In the genomic region with DNA sequence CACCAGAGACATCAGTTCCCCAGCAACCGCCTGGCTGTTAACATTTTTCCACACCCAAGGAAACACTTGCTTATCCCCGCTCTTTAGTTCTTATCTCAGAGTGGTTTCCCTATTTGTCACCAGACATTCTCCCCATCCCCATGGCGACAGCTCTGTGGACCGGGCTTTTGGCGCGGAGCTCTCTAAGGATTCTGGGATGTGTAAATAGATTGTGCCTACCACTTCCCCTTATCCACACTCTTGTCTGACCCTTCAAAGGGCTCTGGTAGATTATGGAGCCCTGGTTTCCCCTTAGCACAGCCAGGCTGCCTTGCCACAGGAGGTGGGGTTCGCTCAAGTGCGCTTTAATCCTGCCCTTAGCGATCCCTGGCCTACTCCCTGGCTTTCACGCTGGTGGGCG, we compare ENCODE assay signal across 18 mouse cellular contexts. TPM values are rescaled to one million over a fixed set of nuclear protein-coding genes. Genes with fewer than 3 reads are reported as not detected.
DNase-seq lines count a peak whose midpoint lies in the region; ATAC-seq and TF ChIP-seq lines count a peak whose summit lies in the region.
"Had no signal": no experiment of that assay in that cellular context is flagged by ENCODE, and none has a peak within 500 bp of the region (broad histone marks: within the 10 kb centered on the region; RNA-seq: fewer than 3 reads in every experiment).

No protein-coding gene starts in this region.

- no peak for TF ChIP-seq POLR2A in ES-Bruce4 (IDR thresholded peaks at IDR 0.05; ENCODE audit: insufficient read depth, low read length)

- peak overlapping the region; percentile 46 for H3K4me3 ChIP-seq in heart, embryonic 10.5 days
- no peak overlapping the region for H3K4me3 ChIP-seq in hindbrain, embryonic 11.5 days (ENCODE audit: low read depth, low read length)
- H3K4me3 ChIP-seq in hindbrain, embryonic 16.5 days (ENCODE audit: low read length) = no peak overlapping the region
- peak overlapping the region; percentile 5; the same call in 1 of the 2 replicates for H3K4me3 ChIP-seq in ES-Bruce4 (ENCODE audit: low read depth, low read length)
- no peak overlapping the region for H3K4me3 ChIP-seq in kidney, embryonic 16.5 days (ENCODE audit: low read length)
- H3K4me3 ChIP-seq: embryonic facial prominence, embryonic 13.5 days; limb, embryonic 12.5 days; neural tube, embryonic 15.5 days had no signal

- H3K36me3 ChIP-seq in heart, embryonic 10.5 days = peaks cover 18% of the 10 kb centered on the region
- no peaks in the 10 kb centered on the region for H3K36me3 ChIP-seq in hindbrain, embryonic 11.5 days (ENCODE audit: control insufficient read depth, insufficient read depth, low read length)
- H3K36me3 ChIP-seq in hindbrain, embryonic 16.5 days (ENCODE audit: control insufficient read depth, insufficient read depth, low read length) = no peaks in the 10 kb centered on the region
- H3K36me3 ChIP-seq in ES-Bruce4 (ENCODE audit: control insufficient read depth, insufficient read depth, low read length, poor library complexity, severe bottlenecking) = no peaks in the 10 kb centered on the region
- H3K36me3 ChIP-seq in kidney, embryonic 16.5 days (ENCODE audit: insufficient read depth, low read length) = peaks cover 11% of the 10 kb centered on the region; the same call in 1 of the 2 replicates
- H3K36me3 ChIP-seq: embryonic facial prominence, embryonic 13.5 days; neural tube, embryonic 15.5 days had no signal

- peak; percentile 86 for DNase-seq in heart, embryonic 10.5 days (ENCODE audit: low spot score)
- DNase-seq in heart, adult 9 months (ENCODE audit: low spot score in 2 of 2) = no peak
- peak; percentile 24 for DNase-seq in hindbrain, embryonic 11.5 days (ENCODE audit: low spot score)
- peak; percentile 49 for DNase-seq in lung, postnatal 25 days (ENCODE audit: low spot score)
- no peak for DNase-seq in T-cell, adult 2 months (ENCODE audit: low spot score)
- DNase-seq: cerebellum, postnatal 36 days; kidney, adult 11 months; kidney, postnatal 36 days; layer of hippocampus, postnatal 36 days; liver, postnatal 0 days; retina, postnatal 1 day had no signal

- no peak for TF ChIP-seq CTCF in ES-Bruce4 (IDR thresholded peaks at IDR 0.05; ENCODE audit: low read depth, low read length)

- no peak for TF ChIP-seq EP300 in ES-Bruce4 (IDR thresholded peaks at IDR 0.05; ENCODE audit: insufficient read depth, low read depth, low read length)

- H3K27ac ChIP-seq in heart, embryonic 10.5 days = peak overlapping the region; percentile 70
- no peak overlapping the region for H3K27ac ChIP-seq in hindbrain, embryonic 11.5 days (ENCODE audit: low read depth, low read length)
- H3K27ac ChIP-seq in hindbrain, embryonic 16.5 days (ENCODE audit: low read depth, low read length) = no peak overlapping the region
- H3K27ac ChIP-seq in ES-Bruce4 (ENCODE audit: insufficient read depth, low read length) = no peak overlapping the region
- no peak overlapping the region for H3K27ac ChIP-seq in kidney, embryonic 16.5 days (ENCODE audit: low read length)
- H3K27ac ChIP-seq: embryonic facial prominence, embryonic 13.5 days; limb, embryonic 12.5 days; neural tube, embryonic 15.5 days had no signal

- ATAC-seq in hindbrain, embryonic 11.5 days (ENCODE audit: low FRiP score) = no peak
- ATAC-seq in hindbrain, embryonic 16.5 days = no peak
- ATAC-seq in kidney, embryonic 16.5 days (ENCODE audit: low FRiP score, low TSS enrichment) = no peak
- ATAC-seq: forebrain, embryonic 14.5 days; liver, postnatal 0 days had no signal

- no peak overlapping the region for H3K4me2 ChIP-seq in hindbrain, embryonic 11.5 days (replicated peaks; ENCODE audit: low read depth, low read length)
- no peak overlapping the region for H3K4me2 ChIP-seq in hindbrain, embryonic 16.5 days (ENCODE audit: low read length)
- no peak overlapping the region for H3K4me2 ChIP-seq in kidney, embryonic 16.5 days (replicated peaks; ENCODE audit: low read depth, low read length)
- H3K4me2 ChIP-seq: embryonic facial prominence, embryonic 13.5 days; limb, embryonic 12.5 days; neural tube, embryonic 15.5 days had no signal

- H3K9me3 ChIP-seq in heart, embryonic 10.5 days = no peaks in the 10 kb centered on the region
- no peaks in the 10 kb centered on the region for H3K9me3 ChIP-seq in hindbrain, embryonic 11.5 days (ENCODE audit: control insufficient read depth, low read length)
- no peaks in the 10 kb centered on the region for H3K9me3 ChIP-seq in hindbrain, embryonic 16.5 days (ENCODE audit: control insufficient read depth, low read length)
- H3K9me3 ChIP-seq in ES-Bruce4 (replicated peaks; ENCODE audit: control insufficient read depth, insufficient read depth, low read length, poor library complexity, severe bottlenecking) = no peaks in the 10 kb centered on the region
- no peaks in the 10 kb centered on the region for H3K9me3 ChIP-seq in kidney, embryonic 16.5 days (ENCODE audit: low read length)
- H3K9me3 ChIP-seq: embryonic facial prominence, embryonic 13.5 days; limb, embryonic 12.5 days; neural tube, embryonic 15.5 days had no signal

- peaks cover 30% of the 10 kb centered on the region for H3K4me1 ChIP-seq in heart, embryonic 10.5 days
- no peaks in the 10 kb centered on the region for H3K4me1 ChIP-seq in hindbrain, embryonic 11.5 days (replicated peaks; ENCODE audit: control insufficient read depth, insufficient read depth, low read length)
- H3K4me1 ChIP-seq in hindbrain, embryonic 16.5 days (ENCODE audit: control insufficient read depth, insufficient read depth, low read depth, low read length) = peaks cover 5% of the 10 kb centered on the region; the same call in 1 of the 2 replicates
- no peaks in the 10 kb centered on the region for H3K4me1 ChIP-seq in ES-Bruce4 (ENCODE audit: control insufficient read depth, insufficient read depth, low read length)
- peaks cover 14% of the 10 kb centered on the region for H3K4me1 ChIP-seq in kidney, embryonic 16.5 days (ENCODE audit: insufficient read depth, low read length)
- H3K4me1 ChIP-seq: limb, embryonic 12.5 days; neural tube, embryonic 15.5 days had no signal

- H3K27me3 ChIP-seq in heart, embryonic 10.5 days (ENCODE audit: insufficient read depth, poor library complexity, severe bottlenecking) = 0 out of 2 replicates have a peak, but pooled peaks cover 4% of the 10 kb centered on the region
- H3K27me3 ChIP-seq in hindbrain, embryonic 11.5 days (ENCODE audit: control insufficient read depth, insufficient read depth, low read length) = no peaks in the 10 kb centered on the region
- no peaks in the 10 kb centered on the region for H3K27me3 ChIP-seq in hindbrain, embryonic 16.5 days (replicated peaks; ENCODE audit: control insufficient read depth, insufficient read depth, low read length)
- H3K27me3 ChIP-seq in ES-Bruce4 (ENCODE audit: control insufficient read depth, insufficient read depth, low read length, poor library complexity, severe bottlenecking) = no peaks in the 10 kb centered on the region
- no peaks in the 10 kb centered on the region for H3K27me3 ChIP-seq in kidney, embryonic 16.5 days (ENCODE audit: insufficient read depth, low read length)
- H3K27me3 ChIP-seq: neural tube, embryonic 15.5 days had no signal

- no peak overlapping the region for H3K9ac ChIP-seq in hindbrain, embryonic 11.5 days (ENCODE audit: low read depth, low read length)
- H3K9ac ChIP-seq in hindbrain, embryonic 16.5 days (ENCODE audit: low read depth, low read length) = no peak overlapping the region
- peak overlapping the region; percentile 7 for H3K9ac ChIP-seq in ES-Bruce4 (ENCODE audit: low read depth, poor library complexity, severe bottlenecking)
- no peak overlapping the region for H3K9ac ChIP-seq in kidney, embryonic 16.5 days (replicated peaks; ENCODE audit: low read length)
- H3K9ac ChIP-seq: embryonic facial prominence, embryonic 13.5 days; limb, embryonic 12.5 days; liver, postnatal 0 days; neural tube, embryonic 15.5 days had no signal

- WGBS in heart, embryonic 10.5 days = 18% methylated on average over 11 of the region's 11 CpGs
- 56% methylated on average over 11 of the region's 11 CpGs for WGBS in hindbrain, embryonic 11.5 days
- 54% methylated on average over 11 of the region's 11 CpGs for WGBS in hindbrain, embryonic 16.5 days
- 67% methylated on average over 11 of the region's 11 CpGs for WGBS in kidney, embryonic 16.5 days

RNA-seq across cellular contexts. Expression of a gene that starts 16.3 kb away (rescaled TPM):
- polyA plus RNA-seq in heart, embryonic 10.5 days (2016; fragmentation: Nextera tagmentation; extraction: Ambion mirVana) = 13.8 and 27.4 TPM in 2 replicates
- 9.6 and 10.8 TPM in 2 replicates for polyA plus RNA-seq in hindbrain, embryonic 11.5 days (2014; fragmentation: Nextera tagmentation; extraction: Ambion mirVana)
- polyA plus RNA-seq in hindbrain, embryonic 16.5 days (2015; fragmentation: Nextera tagmentation; extraction: Ambion mirVana) = 5.0 and 5.1 TPM in 2 replicates
- 9.7 and 12.3 TPM in 2 replicates for polyA plus RNA-seq in ES-Bruce4 (2011; ENCODE audit: insufficient read depth, insufficient read length, low read depth, missing spikeins)
- 29.9 and 31.6 TPM in 2 replicates for polyA plus RNA-seq in kidney, embryonic 16.5 days (2015; fragmentation: Nextera tagmentation; extraction: Ambion mirVana)

Comparison
In these comparisons a context has a peak if more than half of its experiments do, and no peak if none do; other contexts are left out.
1. DNase-seq: peak in heart, embryonic 10.5 days (single experiment), hindbrain, embryonic 11.5 days (single experiment) and lung, postnatal 25 days (single experiment); none in heart, adult 9 months (0 of 2) and T-cell, adult 2 months (single experiment).
2. H3K4me3 ChIP-seq: peak in heart, embryonic 10.5 days (single experiment) and ES-Bruce4 (single experiment); none in hindbrain, embryonic 11.5 days (single experiment), hindbrain, embryonic 16.5 days (single experiment) and kidney, embryonic 16.5 days (single experiment).